Mouse (Mus musculus): ENCODE data around the gene Gbp5. TPM values are rescaled to one million over a fixed set of nuclear protein-coding genes. Genes with fewer than 3 reads are reported as not detected.

Gbp5 gene
- polyA plus RNA-seq (2015; fragmentation: Nextera tagmentation; extraction: Ambion mirVana), result 0.41 and 0.86 TPM in 2 replicates

GRCm38 (mm10) chr3:142493536-142494061, at the start of gene Gbp5:
Gene Gbp5, plus strand, starts transcription at chr3:142493978.

GRCm38 (mm10) chr3:142530087-142530953, 36.5 kb downstream of the Gbp5 start, which contains the start of gene Gbp7:
Gene Gbp7, plus strand, starts transcription at chr3:142530342.

GRCm38 (mm10) chr3:142559632-142560228, 66.0 kb downstream of the Gbp5 start, which contains the start of gene Gbp3:
Gene Gbp3, plus strand, starts transcription at chr3:142560026.

Other genes starting within 250 kb of the Gbp5 start
- 12.9 and 21.0 TPM in 2 replicates for gene Pdlim5, start 98.3 kb upstream of the Gbp5 start, polyA plus RNA-seq (2015; fragmentation: Nextera tagmentation; extraction: Ambion mirVana)
- gene Gbp7, start 36.4 kb downstream of the Gbp5 start, polyA plus RNA-seq (2015; fragmentation: Nextera tagmentation; extraction: Ambion mirVana), result 9.5 and 15.4 TPM in 2 replicates
- gene Gbp3, start 66.0 kb downstream of the Gbp5 start, polyA plus RNA-seq (2015; fragmentation: Nextera tagmentation; extraction: Ambion mirVana), result 9.7 and 11.6 TPM in 2 replicates
- not detected in 2 replicates for gene Gbp2b, start 100.9 kb downstream of the Gbp5 start, polyA plus RNA-seq (2015; fragmentation: Nextera tagmentation; extraction: Ambion mirVana)
- 10.1 and 11.6 TPM in 2 replicates for gene Gbp2, start 126.6 kb downstream of the Gbp5 start, polyA plus RNA-seq (2015; fragmentation: Nextera tagmentation; extraction: Ambion mirVana)
- 10.8 and 14.1 TPM in 2 replicates for gene Kyat3, start 207.1 kb downstream of the Gbp5 start, polyA plus RNA-seq (2015; fragmentation: Nextera tagmentation; extraction: Ambion mirVana)